In the genomic region with DNA sequence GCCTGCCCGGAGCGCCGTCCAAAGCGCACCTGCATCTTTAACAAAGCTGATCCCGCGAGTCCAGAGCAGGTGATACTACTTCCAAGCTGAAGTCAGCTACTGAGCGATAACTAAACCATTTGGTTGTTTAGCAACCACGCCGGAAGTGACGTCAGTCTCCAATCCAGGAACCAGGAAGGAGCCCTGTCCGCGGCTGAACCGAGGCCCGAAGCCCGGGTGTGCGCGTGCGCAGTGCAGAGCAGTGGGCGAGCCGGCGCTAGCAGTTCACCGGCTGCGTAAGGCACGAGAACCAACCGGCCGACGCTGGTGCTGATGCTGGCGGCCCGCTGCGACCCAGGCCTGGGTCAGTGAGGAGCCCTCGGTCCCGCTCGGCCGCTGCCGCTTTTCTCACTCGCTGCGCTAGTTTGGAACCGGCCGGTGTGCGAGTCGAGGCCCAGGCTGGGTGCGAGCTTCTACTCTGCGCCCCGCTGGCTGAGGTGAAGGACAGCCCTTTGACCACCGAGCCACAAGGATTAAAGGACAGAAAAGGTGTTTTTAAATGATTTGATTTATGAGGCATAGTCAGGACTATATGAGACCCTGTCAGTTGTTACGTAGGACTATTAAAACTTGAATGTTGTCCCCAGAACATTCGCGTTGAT, we compare ENCODE assay signal across 8 mouse cellular contexts. TPM values are rescaled to one million over a fixed set of nuclear protein-coding genes. Genes with fewer than 3 reads are reported as not detected.
DNase-seq lines count a peak whose midpoint lies in the region; ATAC-seq and TF ChIP-seq lines count a peak whose summit lies in the region.

A gene (minus strand): TSS at position 147 of the 641 bp plus-strand sequence.
A gene (plus strand): TSS at position 195 of the 641 bp plus-strand sequence.

- 0 out of 2 replicates have a peak, but pooled peaks have one; percentile 22 for TF ChIP-seq EP300 in heart, adult 2 months (IDR thresholded peaks at IDR 0.05; ENCODE audit: insufficient read depth, low read depth, low read length)

- H3K4me3 ChIP-seq in embryonic facial prominence, embryonic 14.5 days (ENCODE audit: low read depth, low read length), result peak within 1 kb of the TSS; percentile 71
- H3K4me3 ChIP-seq in heart, adult 2 months, result peak within 1 kb of the TSS; percentile 86
- peak within 1 kb of the TSS; percentile 70 for H3K4me3 ChIP-seq in limb, embryonic 13.5 days
- H3K4me3 ChIP-seq in midbrain, embryonic 16.5 days (ENCODE audit: low read depth, low read length), result peak within 1 kb of the TSS; percentile 78

- H3K4me2 ChIP-seq in embryonic facial prominence, embryonic 14.5 days (ENCODE audit: low read depth, low read length), result peak within 1 kb of the TSS; percentile 77
- H3K4me2 ChIP-seq in limb, embryonic 13.5 days (replicated peaks), result peak within 1 kb of the TSS; percentile 87
- peak within 1 kb of the TSS; percentile 90 for H3K4me2 ChIP-seq in midbrain, embryonic 16.5 days (ENCODE audit: low read length)

- peak within 1 kb of the TSS; percentile 77 for H3K9ac ChIP-seq in embryonic facial prominence, embryonic 14.5 days (ENCODE audit: low read depth, low read length)
- peak within 1 kb of the TSS; percentile 91 for H3K9ac ChIP-seq in heart, adult 2 months (ENCODE audit: low read depth, low read length)
- H3K9ac ChIP-seq in limb, embryonic 13.5 days, result peak within 1 kb of the TSS; percentile 77
- peak within 1 kb of the TSS; percentile 89 for H3K9ac ChIP-seq in midbrain, embryonic 16.5 days (ENCODE audit: low read depth, low read length)

- peak; percentile 98 for ATAC-seq in embryonic facial prominence, embryonic 14.5 days (ENCODE audit: low read depth)
- ATAC-seq in limb, embryonic 13.5 days (ENCODE audit: low FRiP score, low read depth), result peak; percentile 96
- peak; percentile 98 for ATAC-seq in midbrain, embryonic 16.5 days

- H3K27me3 ChIP-seq in embryonic facial prominence, embryonic 14.5 days (replicated peaks; ENCODE audit: control insufficient read depth, insufficient read depth, low read length), result no peaks in the 10 kb centered on the region
- no peaks in the 10 kb centered on the region for H3K27me3 ChIP-seq in heart, adult 2 months (ENCODE audit: control insufficient read depth, insufficient read depth, low read length)
- no peaks in the 10 kb centered on the region for H3K27me3 ChIP-seq in limb, embryonic 13.5 days
- no peaks in the 10 kb centered on the region for H3K27me3 ChIP-seq in midbrain, embryonic 16.5 days (ENCODE audit: control insufficient read depth, insufficient read depth, low read depth, low read length)

- H3K79me2 ChIP-seq in heart, adult 2 months (replicated peaks; ENCODE audit: control insufficient read depth, insufficient read depth, low read length), result no peaks in the 10 kb centered on the region

- H3K36me3 ChIP-seq in embryonic facial prominence, embryonic 14.5 days (ENCODE audit: control insufficient read depth, insufficient read depth, low read length), result peaks cover 17% of the 10 kb centered on the region
- H3K36me3 ChIP-seq in heart, adult 2 months (ENCODE audit: control insufficient read depth, insufficient read depth, low read length), result peaks cover 4% of the 10 kb centered on the region
- H3K36me3 ChIP-seq in limb, embryonic 13.5 days, result peaks cover 17% of the 10 kb centered on the region
- peaks cover 6% of the 10 kb centered on the region; the same call in 1 of the 2 replicates for H3K36me3 ChIP-seq in midbrain, embryonic 16.5 days (ENCODE audit: control insufficient read depth, insufficient read depth, low read length)

- intact Hi-C loops in heart, adult 2 months (cut with DNase I), result loop anchor here (2.0 to 5.0 kb wide), 2 partner anchors 67 to 152 kb away; a partner anchor contains a TSS

- WGBS in embryonic facial prominence, embryonic 14.5 days, result 1% methylated on average over 43 of the region's 48 CpGs
- 1% methylated on average over 48 of the region's 48 CpGs for WGBS in heart, adult 2 months
- WGBS in limb, embryonic 13.5 days, result 2% methylated on average over 48 of the region's 48 CpGs
- 1% methylated on average over 48 of the region's 48 CpGs for WGBS in midbrain, embryonic 16.5 days

- H3K4me1 ChIP-seq in embryonic facial prominence, embryonic 14.5 days (ENCODE audit: control insufficient read depth, insufficient read depth, low read length), result no peaks in the 10 kb centered on the region
- H3K4me1 ChIP-seq in heart, adult 2 months (ENCODE audit: control insufficient read depth, insufficient read depth, low read length), result peaks cover 2% of the 10 kb centered on the region
- peaks cover 4% of the 10 kb centered on the region; the same call in 1 of the 2 replicates for H3K4me1 ChIP-seq in limb, embryonic 13.5 days
- H3K4me1 ChIP-seq in midbrain, embryonic 16.5 days (ENCODE audit: control insufficient read depth, insufficient read depth, low read length), result peaks cover 14% of the 10 kb centered on the region

- DNase-seq in 3T3-L1 (ENCODE audit: low read depth, low spot score), result peak; percentile 100
- peak; percentile 94 to 95 for DNase-seq in adrenal gland, postnatal 4 days (ENCODE audit: low spot score in 2 of 2)
- peak; percentile 99 for DNase-seq in embryonic facial prominence, embryonic 14.5 days (ENCODE audit: low spot score)
- peak; percentile 96 to 98 for DNase-seq in heart, adult 2 months
- peak; percentile 98 to 99 for DNase-seq in kidney, adult 8-10 months
- DNase-seq in spleen, postnatal 10 days (ENCODE audit: low spot score in 2 of 2), result peak; percentile 95 to 100

- no peaks in the 10 kb centered on the region for H3K9me3 ChIP-seq in embryonic facial prominence, embryonic 14.5 days (ENCODE audit: control insufficient read depth, low read length)
- H3K9me3 ChIP-seq in limb, embryonic 13.5 days, result no peaks in the 10 kb centered on the region
- no peaks in the 10 kb centered on the region for H3K9me3 ChIP-seq in midbrain, embryonic 16.5 days (replicated peaks; ENCODE audit: control insufficient read depth, low read length, poor library complexity, severe bottlenecking)

- H3K27ac ChIP-seq in embryonic facial prominence, embryonic 14.5 days (replicated peaks; ENCODE audit: low read depth, low read length), result peak within 1 kb of the TSS; percentile 83
- H3K27ac ChIP-seq in heart, adult 2 months, result peak within 1 kb of the TSS; percentile 84
- H3K27ac ChIP-seq in limb, embryonic 13.5 days, result peak within 1 kb of the TSS; percentile 33; the same call in 1 of the 2 replicates
- H3K27ac ChIP-seq in midbrain, embryonic 16.5 days (ENCODE audit: low read length), result peak within 1 kb of the TSS; percentile 87

- no peak for TF ChIP-seq CTCF in heart, adult 2 months (IDR thresholded peaks at IDR 0.05)

- TF ChIP-seq POLR2A in heart, adult 2 months (IDR thresholded peaks at IDR 0.05; ENCODE audit: insufficient read depth, low read depth, low read length), result peak; percentile 81

RNA-seq across cellular contexts. Expression of the first gene that starts in this region (rescaled TPM):
- 1 to 10 TPM; 2.7 to 3.0 TPM for total RNA-seq in adrenal gland, postnatal 4 days (2021)
- polyA plus RNA-seq in embryonic facial prominence, embryonic 14.5 days (2014; fragmentation: Nextera tagmentation; extraction: Ambion mirVana), result 1.9 and 2.2 TPM in 2 replicates
- total RNA-seq in heart, adult 2 months (2021), result under 1 TPM; 0.59 to 0.65 TPM
- 0.12 and 0.23 TPM in 2 replicates for polyA plus RNA-seq in heart, adult 2 months (2012; rRNA removed)
- 1.9 and 2.3 TPM in 2 replicates for polyA plus RNA-seq in limb, embryonic 13.5 days (2015; fragmentation: Nextera tagmentation; extraction: Ambion mirVana)
- 2.6 and 3.0 TPM in 2 replicates for polyA plus RNA-seq in midbrain, embryonic 16.5 days (2015; fragmentation: Nextera tagmentation; extraction: Ambion mirVana)

RNA-seq across cellular contexts. Expression of the second gene that starts in this region (rescaled TPM):
- 10 to 100 TPM; 14.7 to 17.4 TPM for total RNA-seq in adrenal gland, postnatal 4 days (2021)
- 24.9 and 27.0 TPM in 2 replicates for polyA plus RNA-seq in embryonic facial prominence, embryonic 14.5 days (2014; fragmentation: Nextera tagmentation; extraction: Ambion mirVana)
- total RNA-seq in heart, adult 2 months (2021), result 10 to 100 TPM; 25.3 to 26.8 TPM
- polyA plus RNA-seq in heart, adult 2 months (2012; rRNA removed), result 14.5 and 18.2 TPM in 2 replicates
- polyA plus RNA-seq in limb, embryonic 13.5 days (2015; fragmentation: Nextera tagmentation; extraction: Ambion mirVana), result 22.2 and 25.2 TPM in 2 replicates
- 35.9 and 38.5 TPM in 2 replicates for polyA plus RNA-seq in midbrain, embryonic 16.5 days (2015; fragmentation: Nextera tagmentation; extraction: Ambion mirVana)

Comparison
In these comparisons a context has a peak if more than half of its experiments do, and no peak if none do; other contexts are left out.
1. Peak in every context shown above with its lines: DNase-seq, ATAC-seq, H3K4me3 ChIP-seq and H3K27ac ChIP-seq.
2. H3K27ac ChIP-seq: peak in every context shown above with its lines; median percentile 87 in midbrain, embryonic 16.5 days; 84 in heart, adult 2 months; 83 in embryonic facial prominence, embryonic 14.5 days; 33 in limb, embryonic 13.5 days.